Mouse (Mus musculus) colon, adult 2 months (tissue): ENCODE data around the gene Map3k10. TPM values are rescaled to one million over a fixed set of nuclear protein-coding genes. Genes with fewer than 3 reads are reported as not detected.

ENCODE experiments used
- polyA plus RNA-seq: library from polyadenylated mRNA; depleted of rRNA; stranded (reverse); fragments of >200 nt; gene quantifications from 2 replicates; pipeline ENCODE4 v1.2.3, GENCODE M21; 2012; rRNA removed

Gene Map3k10
- polyA plus RNA-seq = 34.9 and 35.9 TPM in 2 replicates

DNA sequence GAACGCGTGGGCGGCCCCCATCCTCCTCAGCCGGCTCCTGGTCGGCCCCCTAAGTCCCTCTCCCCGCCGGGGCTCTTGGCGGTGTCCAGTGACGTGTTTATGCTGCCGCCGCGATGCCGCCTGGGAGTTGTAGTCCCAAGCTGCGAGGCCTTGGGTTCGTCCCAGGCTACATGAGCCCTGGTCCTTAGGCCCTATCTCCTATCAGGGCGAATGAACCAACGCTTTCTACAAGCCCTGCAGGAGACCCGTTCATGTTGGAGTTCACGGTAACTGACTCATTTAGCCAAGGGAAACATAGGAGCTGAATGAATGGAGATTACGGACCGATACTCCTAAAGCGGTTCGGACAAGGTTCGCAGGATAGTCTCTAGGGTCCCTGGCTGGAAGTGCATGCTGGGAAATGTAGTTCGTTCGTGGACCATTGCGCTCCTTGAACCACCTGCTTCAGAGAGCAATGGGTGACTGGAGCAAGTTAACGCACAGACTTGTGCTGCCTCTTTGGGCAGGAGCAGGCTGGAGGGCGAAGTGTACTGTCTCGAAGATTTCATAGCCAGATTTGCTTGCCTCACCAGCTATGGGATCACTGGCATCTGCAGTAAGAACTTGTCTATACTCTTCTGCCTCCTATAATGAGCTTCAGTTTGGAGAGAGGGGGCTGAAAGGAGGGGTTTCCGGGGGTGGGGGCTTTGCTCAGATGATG, at the start of gene Map3k10:
Gene Map3k10 (minus strand): TSS at position 77 of the 700 bp plus-strand sequence.

DNA sequence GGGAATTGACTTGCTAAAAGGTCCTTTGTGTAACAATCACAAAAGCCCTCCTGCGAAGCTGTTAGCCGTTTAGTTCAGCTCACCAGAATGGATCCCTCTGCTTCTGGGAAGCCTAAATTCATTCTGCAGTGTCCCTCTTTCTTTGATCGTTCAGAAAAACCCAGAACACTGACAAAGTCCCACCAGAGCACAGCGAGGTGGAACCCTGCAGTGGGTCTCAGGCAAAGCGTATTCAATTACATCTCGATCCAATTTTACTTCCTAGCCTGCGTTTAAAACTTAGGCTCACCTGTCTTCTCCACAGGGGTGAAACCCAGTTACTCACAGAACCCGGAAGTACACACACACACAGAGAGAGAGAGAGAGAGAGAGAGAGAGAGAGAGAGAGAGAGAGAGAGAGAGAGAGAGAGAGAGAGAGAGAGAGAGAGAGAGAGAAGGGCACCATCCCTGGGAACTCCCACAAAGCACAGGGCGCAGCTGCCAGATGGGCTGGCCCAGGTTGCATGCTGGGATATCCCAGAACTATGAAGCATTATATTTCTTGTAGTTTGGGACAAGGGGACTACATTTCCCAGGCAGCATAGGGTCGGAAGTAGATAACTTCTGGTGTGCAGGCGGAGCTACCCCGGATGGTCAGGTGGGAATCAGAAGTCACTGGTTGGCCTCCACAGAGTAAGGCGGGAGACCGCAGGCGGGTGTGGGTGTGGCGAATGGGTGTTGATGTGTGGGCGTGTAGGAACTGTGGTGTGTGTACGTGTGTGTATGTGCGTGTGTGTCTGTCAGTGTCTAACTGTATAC, 14.6 kb upstream of the Map3k10 start, which contains the start of gene Zfp607b:
Gene Zfp607b (plus strand): TSS at position 526 of the 798 bp plus-strand sequence.

DNA sequence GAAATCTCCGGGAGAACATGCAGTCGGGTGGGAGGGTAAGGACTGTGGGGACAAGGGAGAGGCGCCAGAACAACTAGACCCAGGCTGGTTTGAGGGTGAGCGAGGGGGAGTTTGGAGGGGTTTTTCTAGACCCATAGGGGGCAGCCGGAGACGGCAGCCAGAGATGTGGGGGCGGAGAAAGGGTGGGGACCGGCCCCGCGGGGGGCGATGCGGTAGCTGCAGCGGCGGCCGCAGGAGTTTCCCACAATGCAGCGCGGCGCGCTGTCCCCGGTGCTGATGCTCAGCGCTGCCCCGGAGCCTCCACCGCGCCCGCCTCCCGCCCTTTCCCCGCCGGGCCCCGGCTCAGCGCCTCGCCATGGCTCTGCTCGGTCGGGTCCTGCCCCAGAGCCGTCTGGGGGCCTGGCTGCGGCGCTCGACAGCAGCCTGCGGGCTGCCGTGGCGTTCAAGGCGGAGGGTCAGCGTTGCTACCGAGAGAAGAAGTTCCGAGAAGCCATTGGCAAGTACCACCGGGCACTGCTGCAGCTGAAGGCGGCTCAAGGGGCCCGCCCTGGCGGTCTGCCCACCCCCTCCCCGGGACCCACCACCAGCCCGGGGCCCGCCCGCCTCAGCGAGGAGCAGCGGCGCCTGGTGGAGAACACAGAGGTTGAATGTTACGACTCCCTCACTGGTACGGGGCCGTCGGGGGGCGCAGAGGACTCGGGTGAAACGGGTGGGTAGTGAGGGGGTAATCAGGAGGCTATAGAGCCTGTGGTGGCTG, 20.5 kb downstream of the Map3k10 start, which contains the start of gene Ttc9b:
Gene Ttc9b (plus strand): TSS at position 235 of the 757 bp plus-strand sequence.

Other genes with a start within 250 kb of the Map3k10 start
- gene Sptbn4, start 226.9 kb downstream of the Map3k10 start, polyA plus RNA-seq = 0.57 and 1.0 TPM in 2 replicates
- 146 and 164 TPM in 2 replicates for gene Blvrb, start 226.6 kb downstream of the Map3k10 start, polyA plus RNA-seq
- gene Sertad3, start 200.8 kb downstream of the Map3k10 start, polyA plus RNA-seq = 14.3 and 15.9 TPM in 2 replicates
- gene Sertad1, start 187.7 kb downstream of the Map3k10 start, polyA plus RNA-seq = 71.5 and 84.1 TPM in 2 replicates
- 1.5 and 2.3 TPM in 2 replicates for gene Prx, start 175.3 kb downstream of the Map3k10 start, polyA plus RNA-seq
- 1.1 and 1.4 TPM in 2 replicates for gene Hipk4, start 151.3 kb downstream of the Map3k10 start, polyA plus RNA-seq
- 108 and 120 TPM in 2 replicates for gene Pld3, start 121.4 kb downstream of the Map3k10 start, polyA plus RNA-seq
- gene 2310022A10Rik, start 121.4 kb downstream of the Map3k10 start, polyA plus RNA-seq = 21.1 and 22.8 TPM in 2 replicates
- 42.0 and 45.4 TPM in 2 replicates for gene Akt2, start 83.0 kb downstream of the Map3k10 start, polyA plus RNA-seq
- 0.28 and 0.57 TPM in 2 replicates for gene Ttc9b, start 20.7 kb downstream of the Map3k10 start, polyA plus RNA-seq
- gene Zfp607b, start 14.7 kb upstream of the Map3k10 start, polyA plus RNA-seq = 0.08 and 0.20 TPM in 2 replicates
- 0.73 and 1.0 TPM in 2 replicates for gene Zfp60, start 56.8 kb upstream of the Map3k10 start, polyA plus RNA-seq
- gene Zfp626, start 132.6 kb upstream of the Map3k10 start, polyA plus RNA-seq = 0.21 and 0.61 TPM in 2 replicates
- gene Zfp59, start 164.0 kb upstream of the Map3k10 start, polyA plus RNA-seq = 0.39 and 0.42 TPM in 2 replicates
- 0.20 and 0.43 TPM in 2 replicates for gene Zfp607a, start 182.9 kb upstream of the Map3k10 start, polyA plus RNA-seq